Comparison of ENCODE assay signal across 8 mouse cellular contexts in genomic region chr16:95647854-95648253, GRCm38 (mm10). TPM values are rescaled to one million over a fixed set of nuclear protein-coding genes. Genes with fewer than 3 reads are reported as not detected.
A peak's percentile ranks its signal among the peaks of the same experiment; 100 is the strongest.
DNase-seq lines count a peak whose midpoint lies in the region; ATAC-seq lines count a peak whose summit lies in the region.

No protein-coding gene starts in this region.

- H3K4me3 ChIP-seq in embryonic facial prominence, embryonic 11.5 days (ENCODE audit: low read depth, low read length): no peak overlapping the region
- no peak overlapping the region for H3K4me3 ChIP-seq in heart, embryonic 10.5 days
- H3K4me3 ChIP-seq in liver, embryonic 16.5 days (ENCODE audit: low read depth, low read length): no peak overlapping the region

- no peaks in the 10 kb centered on the region for H3K27me3 ChIP-seq in embryonic facial prominence, embryonic 11.5 days (ENCODE audit: control insufficient read depth, insufficient read depth, low read length)
- no peaks in the 10 kb centered on the region for H3K27me3 ChIP-seq in heart, embryonic 10.5 days (ENCODE audit: insufficient read depth, poor library complexity, severe bottlenecking)
- no peaks in the 10 kb centered on the region for H3K27me3 ChIP-seq in liver, embryonic 16.5 days (ENCODE audit: control insufficient read depth, insufficient read depth, low read depth, low read length)

- no peak overlapping the region for H3K4me2 ChIP-seq in embryonic facial prominence, embryonic 11.5 days (ENCODE audit: low read depth, low read length)
- H3K4me2 ChIP-seq in liver, embryonic 16.5 days (ENCODE audit: low read depth, low read length): no peak overlapping the region

- H3K9me3 ChIP-seq in embryonic facial prominence, embryonic 11.5 days (replicated peaks; ENCODE audit: control insufficient read depth, low read length): no peaks in the 10 kb centered on the region
- no peaks in the 10 kb centered on the region for H3K9me3 ChIP-seq in heart, embryonic 10.5 days
- no peaks in the 10 kb centered on the region for H3K9me3 ChIP-seq in liver, embryonic 16.5 days (replicated peaks; ENCODE audit: control insufficient read depth, low read length)

- DNase-seq in CD4-positive, CD25-positive, alpha-beta regulatory T cell, adult 2 months (ENCODE audit: low read depth, low spot score): peak; percentile 74
- DNase-seq in adrenal gland, postnatal 10 days: peak; percentile 89
- DNase-seq in embryonic facial prominence, embryonic 11.5 days (ENCODE audit: low spot score): peak; percentile 87
- peak; percentile 81 for DNase-seq in heart, embryonic 10.5 days (ENCODE audit: low spot score)
- DNase-seq in kidney, postnatal 36 days: peak; percentile 65 to 88
- DNase-seq in ovary, postnatal 14 days (ENCODE audit: low spot score): peak; percentile 85
- DNase-seq in thymus, postnatal 14 days: peak; percentile 85

- WGBS in embryonic facial prominence, embryonic 11.5 days: 16% methylated on average over 13 of the region's 13 CpGs
- WGBS in heart, embryonic 10.5 days: 12% methylated on average over 13 of the region's 13 CpGs
- WGBS in liver, embryonic 16.5 days (ENCODE audit: insufficient replicate concordance): 10% methylated on average over 13 of the region's 13 CpGs

- H3K9ac ChIP-seq in embryonic facial prominence, embryonic 11.5 days (replicated peaks; ENCODE audit: low read length): no peak overlapping the region
- H3K9ac ChIP-seq in liver, embryonic 16.5 days (ENCODE audit: low read depth, low read length): no peak overlapping the region

- H3K36me3 ChIP-seq in embryonic facial prominence, embryonic 11.5 days (replicated peaks; ENCODE audit: control insufficient read depth, insufficient read depth, low read depth, low read length): no peaks in the 10 kb centered on the region
- no peaks in the 10 kb centered on the region for H3K36me3 ChIP-seq in heart, embryonic 10.5 days
- H3K36me3 ChIP-seq in liver, embryonic 16.5 days (ENCODE audit: control insufficient read depth, insufficient read depth): no peaks in the 10 kb centered on the region

- ATAC-seq in embryonic facial prominence, embryonic 11.5 days (replicated peaks; ENCODE audit: insufficient number of reproducible peaks, low FRiP score, low TSS enrichment, low read depth): no peak
- ATAC-seq in liver, embryonic 16.5 days (ENCODE audit: low read depth): 0 out of 2 replicates have a peak, but pooled peaks have one; percentile 9

- no peaks in the 10 kb centered on the region for H3K4me1 ChIP-seq in embryonic facial prominence, embryonic 11.5 days (ENCODE audit: control insufficient read depth, insufficient read depth, low read length)
- no peaks in the 10 kb centered on the region for H3K4me1 ChIP-seq in heart, embryonic 10.5 days
- no peaks in the 10 kb centered on the region; the same call in 1 of the 2 replicates for H3K4me1 ChIP-seq in liver, embryonic 16.5 days (ENCODE audit: control insufficient read depth, low read depth, low read length)

- H3K27ac ChIP-seq in embryonic facial prominence, embryonic 11.5 days (replicated peaks; ENCODE audit: low read depth, low read length): no peak overlapping the region
- H3K27ac ChIP-seq in heart, embryonic 10.5 days: no peak overlapping the region
- H3K27ac ChIP-seq in liver, embryonic 16.5 days (ENCODE audit: low read length): no peak overlapping the region

RNA-seq across cellular contexts. Expression of gene Ets2, which starts 54.0 kb away (rescaled TPM):
- total RNA-seq in adrenal gland, postnatal 10 days (2021): 10 to 100 TPM; 69.6 to 93.3 TPM
- polyA plus RNA-seq in embryonic facial prominence, embryonic 11.5 days (2014; fragmentation: Nextera tagmentation; extraction: Ambion mirVana): 35.4 and 41.7 TPM in 2 replicates
- 38.5 and 41.0 TPM in 2 replicates for polyA plus RNA-seq in heart, embryonic 10.5 days (2016; fragmentation: Nextera tagmentation; extraction: Ambion mirVana)
- 13.6 and 15.8 TPM in 2 replicates for polyA plus RNA-seq in liver, embryonic 16.5 days (2015; fragmentation: Nextera tagmentation; extraction: Ambion mirVana)
